Mouse (Mus musculus): ENCODE results near the gene Cdh4. TPM values are rescaled to one million over a fixed set of nuclear protein-coding genes. Genes with fewer than 3 reads are reported as not detected.

The Cdh4 gene
- polyA plus RNA-seq, 1 experiment from 2014 or later: 57.4 TPM

- Histone ChIP-seq H3K27ac (ENCODE audit: low read length) (peak overlapping the region; percentile 10; the same call in 1 of the 2 replicates), H3K9ac (replicated peaks; ENCODE audit: low read depth, low read length) (no peak overlapping the region), H3K9me3 (ENCODE audit: control insufficient read depth, low read length) (no peaks in the 10 kb centered on the region), H3K4me1 (replicated peaks; ENCODE audit: control insufficient read depth, insufficient read depth, low read length) (peaks cover 40% of the 10 kb centered on the region), H3K36me3 (ENCODE audit: control insufficient read depth, insufficient read depth) (no peaks in the 10 kb centered on the region), H3K4me3 (replicated peaks; ENCODE audit: low read length) (no peak overlapping the region), H3K27me3 (replicated peaks; ENCODE audit: control insufficient read depth, insufficient read depth, low read length) (no peaks in the 10 kb centered on the region), H3K4me2 (ENCODE audit: low read length) (no peak overlapping the region)
- ATAC-seq: peak; percentile 53
- WGBS: 29% methylated on average over 12 of the region's 12 CpGs
These were observed 353.2 kb downstream of the Cdh4 start for GRCm38 (mm10) chr2:179795452-179795851.

GRCm38 (mm10) chr2:179799906-179800532, 357.8 kb downstream of the Cdh4 start:
- H3K27ac ChIP-seq (ENCODE audit: low read length): peak overlapping the region; percentile 29; the same call in 1 of the 2 replicates
- H3K9ac ChIP-seq (replicated peaks; ENCODE audit: low read depth, low read length): no peak overlapping the region
- no peaks in the 10 kb centered on the region for H3K36me3 ChIP-seq (ENCODE audit: control insufficient read depth, insufficient read depth)
- no peak overlapping the region for H3K4me2 ChIP-seq (ENCODE audit: low read length)
- H3K4me1 ChIP-seq (replicated peaks; ENCODE audit: control insufficient read depth, insufficient read depth, low read length): peaks cover 28% of the 10 kb centered on the region
- 35% methylated on average over 19 of the region's 19 CpGs for WGBS
- no peaks in the 10 kb centered on the region for H3K9me3 ChIP-seq (ENCODE audit: control insufficient read depth, low read length)
- peak; percentile 72 for ATAC-seq
- no peaks in the 10 kb centered on the region for H3K27me3 ChIP-seq (replicated peaks; ENCODE audit: control insufficient read depth, insufficient read depth, low read length)
- H3K4me3 ChIP-seq (replicated peaks; ENCODE audit: low read length): no peak overlapping the region

DNA sequence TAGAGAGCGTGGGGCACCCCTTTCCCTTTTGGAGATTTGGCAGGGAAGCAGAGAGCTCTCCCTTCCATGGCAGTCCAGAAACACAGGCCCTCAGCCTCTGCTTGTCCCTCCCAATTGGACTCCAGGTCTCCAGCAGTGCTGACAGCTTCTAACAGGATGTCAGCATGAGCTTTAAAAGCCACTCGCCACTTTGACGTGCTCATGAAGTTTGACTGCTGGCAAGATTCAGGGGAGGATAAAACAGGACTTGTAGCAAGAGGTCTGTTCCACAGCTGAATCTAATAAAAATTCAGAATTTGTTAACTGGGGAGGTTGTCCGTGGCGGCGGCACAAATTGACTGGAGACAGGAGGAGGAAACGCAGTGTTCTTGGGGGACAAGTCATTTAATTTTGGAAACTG, 358.8 kb downstream of the Cdh4 start:
- Histone ChIP-seq H3K9me3 (ENCODE audit: control insufficient read depth, low read length) (no peaks in the 10 kb centered on the region), H3K4me2 (ENCODE audit: low read length) (no peak overlapping the region), H3K27ac (ENCODE audit: low read length) (no peak overlapping the region), H3K9ac (replicated peaks; ENCODE audit: low read depth, low read length) (no peak overlapping the region), H3K4me1 (replicated peaks; ENCODE audit: control insufficient read depth, insufficient read depth, low read length) (peaks cover 20% of the 10 kb centered on the region), H3K4me3 (replicated peaks; ENCODE audit: low read length) (no peak overlapping the region), H3K36me3 (ENCODE audit: control insufficient read depth, insufficient read depth) (no peaks in the 10 kb centered on the region), H3K27me3 (replicated peaks; ENCODE audit: control insufficient read depth, insufficient read depth, low read length) (no peaks in the 10 kb centered on the region)
- 79% methylated on average over 7 of the region's 7 CpGs for WGBS
- no peak for ATAC-seq

DNA sequence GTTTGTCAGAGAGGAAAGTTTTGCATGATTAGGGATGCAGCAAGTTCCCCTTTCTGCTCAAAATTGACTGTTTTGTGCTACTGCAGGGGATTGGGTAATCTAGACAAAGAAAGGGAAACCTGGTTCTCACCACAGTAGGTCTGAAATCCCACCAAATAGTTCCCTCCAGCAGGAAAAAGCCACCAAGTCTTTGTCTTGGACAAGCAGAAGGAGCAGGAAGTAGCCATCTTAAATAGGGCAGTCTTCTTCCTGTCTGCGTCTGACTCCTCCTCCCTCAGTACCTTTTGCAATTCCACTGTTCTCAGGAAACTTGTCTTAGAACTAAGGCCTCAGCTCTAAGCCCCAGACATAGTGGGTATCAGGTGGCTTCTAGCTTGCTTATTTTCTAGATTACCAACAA, 360.2 kb downstream of the Cdh4 start:
- Histone ChIP-seq H3K27me3 (replicated peaks; ENCODE audit: control insufficient read depth, insufficient read depth, low read length) (no peaks in the 10 kb centered on the region), H3K9ac (replicated peaks; ENCODE audit: low read depth, low read length) (no peak overlapping the region), H3K4me3 (replicated peaks; ENCODE audit: low read length) (no peak overlapping the region), H3K27ac (ENCODE audit: low read length) (no peak overlapping the region), H3K36me3 (ENCODE audit: control insufficient read depth, insufficient read depth) (no peaks in the 10 kb centered on the region), H3K9me3 (ENCODE audit: control insufficient read depth, low read length) (no peaks in the 10 kb centered on the region), H3K4me2 (ENCODE audit: low read length) (no peak overlapping the region), H3K4me1 (replicated peaks; ENCODE audit: control insufficient read depth, insufficient read depth, low read length) (peaks cover 20% of the 10 kb centered on the region)
- 95% methylated on average over 1 of the region's 1 CpGs for WGBS
- no peak for ATAC-seq

DNA sequence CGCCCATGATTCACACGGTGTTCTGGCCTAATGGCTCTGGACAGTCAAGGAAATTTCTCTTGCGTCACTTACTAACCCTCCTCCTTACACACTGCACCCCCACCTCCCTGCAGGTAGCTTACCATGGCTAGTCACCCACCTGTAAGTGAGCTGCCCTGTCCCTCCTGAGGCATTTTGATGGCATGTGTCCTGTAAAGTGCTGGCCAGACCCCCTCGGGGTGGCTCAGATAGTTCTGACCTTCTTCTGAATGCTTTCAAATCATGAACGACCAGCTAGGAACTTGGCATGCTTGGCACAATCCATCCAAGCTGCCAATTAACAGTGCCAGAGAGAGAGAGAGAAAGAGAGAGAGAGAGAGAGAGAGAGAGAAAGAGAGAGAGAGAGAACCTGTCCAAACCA, 368.9 kb downstream of the Cdh4 start:
- no peak overlapping the region for H3K27ac ChIP-seq (ENCODE audit: low read length)
- 69% methylated on average over 5 of the region's 5 CpGs for WGBS

GRCm38 (mm10) chr2:179813035-179813827, 371.0 kb downstream of the Cdh4 start:
- Histone ChIP-seq H3K36me3 (ENCODE audit: control insufficient read depth, insufficient read depth) (no peaks in the 10 kb centered on the region), H3K27ac (ENCODE audit: low read length) (0 out of 2 replicates have a peak overlapping the region, but pooled peaks have one; percentile 8), H3K4me1 (replicated peaks; ENCODE audit: control insufficient read depth, insufficient read depth, low read length) (peaks cover 3% of the 10 kb centered on the region), H3K4me2 (ENCODE audit: low read length) (no peak overlapping the region), H3K4me3 (replicated peaks; ENCODE audit: low read length) (no peak overlapping the region), H3K9ac (replicated peaks; ENCODE audit: low read depth, low read length) (no peak overlapping the region), H3K9me3 (ENCODE audit: control insufficient read depth, low read length) (no peaks in the 10 kb centered on the region), H3K27me3 (replicated peaks; ENCODE audit: control insufficient read depth, insufficient read depth, low read length) (no peaks in the 10 kb centered on the region)
- 60% methylated on average over 11 of the region's 11 CpGs for WGBS
- ATAC-seq: peak; percentile 70; the same call in 1 of the 2 replicates

More for the DNA sequence above, 368.9 kb downstream of the Cdh4 start:
- ATAC-seq: no peak
- Histone ChIP-seq H3K36me3 (ENCODE audit: control insufficient read depth, insufficient read depth) (no peaks in the 10 kb centered on the region), H3K4me2 (ENCODE audit: low read length) (no peak overlapping the region), H3K27me3 (replicated peaks; ENCODE audit: control insufficient read depth, insufficient read depth, low read length) (no peaks in the 10 kb centered on the region), H3K4me1 (replicated peaks; ENCODE audit: control insufficient read depth, insufficient read depth, low read length) (peaks cover 3% of the 10 kb centered on the region), H3K9me3 (ENCODE audit: control insufficient read depth, low read length) (no peaks in the 10 kb centered on the region), H3K4me3 (replicated peaks; ENCODE audit: low read length) (no peak overlapping the region), H3K9ac (replicated peaks; ENCODE audit: low read depth, low read length) (no peak overlapping the region)

DNA sequence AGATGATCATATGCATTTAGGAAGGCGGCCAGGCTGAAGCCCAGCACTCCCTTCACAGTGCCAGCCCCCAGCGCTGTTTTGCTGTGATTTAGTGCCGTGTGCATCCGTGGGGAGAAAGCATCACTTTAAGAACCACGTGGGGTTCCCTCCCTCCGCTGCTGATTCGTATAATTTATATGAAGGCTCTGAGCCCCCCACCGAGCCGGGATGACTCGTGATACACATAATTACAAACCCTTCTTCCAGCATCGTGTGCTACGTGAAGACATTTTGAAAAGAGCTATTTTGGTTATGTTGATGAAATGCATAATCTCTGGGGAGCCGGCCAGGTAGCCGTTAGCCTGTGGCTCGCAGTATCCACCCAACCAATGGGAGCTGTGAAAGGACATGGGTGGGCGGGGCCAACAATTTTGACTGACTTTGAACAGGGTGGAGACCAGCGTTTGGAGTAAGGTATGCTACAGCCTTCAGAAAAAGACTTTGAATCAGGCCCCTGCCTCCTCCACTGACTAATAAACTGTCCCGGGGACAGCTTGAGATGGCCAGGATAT, 382.6 kb downstream of the Cdh4 start:
- peak overlapping the region; percentile 23 for H3K4me2 ChIP-seq (ENCODE audit: low read length)
- H3K27me3 ChIP-seq (replicated peaks; ENCODE audit: control insufficient read depth, insufficient read depth, low read length): no peaks in the 10 kb centered on the region
- H3K9me3 ChIP-seq (ENCODE audit: control insufficient read depth, low read length): no peaks in the 10 kb centered on the region
- 24% methylated on average over 18 of the region's 18 CpGs for WGBS
- no peak overlapping the region for H3K9ac ChIP-seq (replicated peaks; ENCODE audit: low read depth, low read length)
- H3K36me3 ChIP-seq (ENCODE audit: control insufficient read depth, insufficient read depth): no peaks in the 10 kb centered on the region
- peak overlapping the region; percentile 18; the same call in 1 of the 2 replicates for H3K4me3 ChIP-seq (replicated peaks; ENCODE audit: low read length)
- peaks cover 12% of the 10 kb centered on the region for H3K4me1 ChIP-seq (replicated peaks; ENCODE audit: control insufficient read depth, insufficient read depth, low read length)
- peak; percentile 85 for ATAC-seq
- H3K27ac ChIP-seq (ENCODE audit: low read length): peak overlapping the region; percentile 67

DNA sequence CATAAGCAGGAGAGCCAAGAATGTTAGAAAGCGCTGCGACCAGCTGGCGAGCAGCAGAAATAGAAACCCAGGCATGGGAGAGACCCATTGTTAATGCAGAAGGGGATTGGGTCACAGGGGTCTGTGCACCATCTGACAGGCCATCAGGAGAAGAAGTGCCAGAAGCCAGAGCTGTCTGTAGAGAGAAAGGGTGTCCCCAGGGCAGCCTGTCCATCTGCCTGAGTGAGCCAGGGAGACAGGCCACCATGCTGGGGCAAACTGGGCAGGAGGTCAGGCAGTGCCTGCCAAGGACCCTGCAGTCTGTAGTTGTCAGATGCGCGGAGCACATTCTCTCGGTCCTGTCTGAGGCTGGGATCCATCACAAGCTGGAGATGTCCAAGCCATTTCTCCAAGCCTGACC, 386.7 kb downstream of the Cdh4 start:
- no peak for ATAC-seq

DNA sequence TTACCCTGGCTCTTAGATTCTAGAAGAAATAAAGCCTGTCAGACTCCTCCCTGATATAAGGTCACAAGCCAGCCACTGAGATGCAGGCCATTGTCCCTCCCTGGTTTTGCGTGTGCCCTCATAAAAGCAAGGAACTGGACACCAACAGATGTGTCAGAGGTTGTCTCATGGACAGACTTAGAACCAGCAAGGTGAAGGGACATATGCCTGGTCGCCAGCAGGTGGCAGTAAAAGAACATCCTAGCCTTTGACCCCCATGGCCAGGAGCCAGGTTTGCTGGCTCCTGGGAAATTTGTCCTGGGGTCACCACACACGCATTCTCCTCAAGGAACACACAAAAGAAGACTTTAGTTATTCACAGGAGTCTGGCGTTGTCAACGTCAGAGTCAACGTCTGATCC, 387.7 kb downstream of the Cdh4 start:
- no peak for ATAC-seq
- Histone ChIP-seq H3K4me1 (replicated peaks; ENCODE audit: control insufficient read depth, insufficient read depth, low read length) (no peaks in the 10 kb centered on the region; the same call in 1 of the 2 replicates), H3K36me3 (ENCODE audit: control insufficient read depth, insufficient read depth) (no peaks in the 10 kb centered on the region), H3K27me3 (replicated peaks; ENCODE audit: control insufficient read depth, insufficient read depth, low read length) (no peaks in the 10 kb centered on the region), H3K9ac (replicated peaks; ENCODE audit: low read depth, low read length) (no peak overlapping the region), H3K4me3 (replicated peaks; ENCODE audit: low read length) (no peak overlapping the region), H3K27ac (ENCODE audit: low read length) (no peak overlapping the region), H3K4me2 (ENCODE audit: low read length) (no peak overlapping the region), H3K9me3 (ENCODE audit: control insufficient read depth, low read length) (no peaks in the 10 kb centered on the region)
- 19% methylated on average over 6 of the region's 6 CpGs for WGBS

More for the DNA sequence above, 386.7 kb downstream of the Cdh4 start:
- Histone ChIP-seq H3K4me1 (replicated peaks; ENCODE audit: control insufficient read depth, insufficient read depth, low read length) (peaks cover 8% of the 10 kb centered on the region), H3K4me2 (ENCODE audit: low read length) (no peak overlapping the region), H3K36me3 (ENCODE audit: control insufficient read depth, insufficient read depth) (no peaks in the 10 kb centered on the region), H3K9ac (replicated peaks; ENCODE audit: low read depth, low read length) (no peak overlapping the region), H3K27ac (ENCODE audit: low read length) (no peak overlapping the region), H3K9me3 (ENCODE audit: control insufficient read depth, low read length) (no peaks in the 10 kb centered on the region), H3K4me3 (replicated peaks; ENCODE audit: low read length) (no peak overlapping the region), H3K27me3 (replicated peaks; ENCODE audit: control insufficient read depth, insufficient read depth, low read length) (no peaks in the 10 kb centered on the region)
- WGBS: 84% methylated on average over 6 of the region's 6 CpGs

All from forebrain, embryonic 16.5 days (tissue).